Mouse (Mus musculus) kidney, adult 2 months (tissue): ENCODE data around the gene C1qtnf6. TPM values are rescaled to one million over a fixed set of nuclear protein-coding genes. Genes with fewer than 3 reads are reported as not detected.

Source experiments
- DNase-seq: peaks from one replicate; pipeline ENCODE4 v3.0.0; 2021
- H3K27ac ChIP-seq: fragments of 200-500 bp; 2 replicates; pipeline ENCODE4 v1.5.1; 2012; ENCODE audit warnings: low read depth, low read length, control low read depth, inconsistent platforms; ENCODE audit not compliant: insufficient read depth
- H3K27me3 ChIP-seq: fragments of 200-500 bp; replicated peaks from 2 replicates; pipeline ENCODE4 v1.6.1; 2012; ENCODE audit warnings: mild to moderate bottlenecking, moderate library complexity, low read length, inconsistent platforms; ENCODE audit not compliant: control insufficient read depth, insufficient read depth
- H3K36me3 ChIP-seq: fragments of 200-500 bp; 2 replicates; pipeline ENCODE4 v1.6.1; 2012; ENCODE audit warnings: mild to moderate bottlenecking, moderate library complexity, low read length, inconsistent platforms; ENCODE audit not compliant: control insufficient read depth, insufficient read depth
- H3K4me1 ChIP-seq: fragments of 200-500 bp; 2 replicates; pipeline ENCODE4 v1.6.1; 2011; ENCODE audit warnings: low read length; ENCODE audit not compliant: control insufficient read depth, insufficient read depth
- H3K4me3 ChIP-seq: fragments of 200-500 bp; 2 replicates; pipeline ENCODE4 v1.5.1; 2011; ENCODE audit warnings: mild to moderate bottlenecking, low read depth, low read length, control low read depth; ENCODE audit not compliant: insufficient read depth
- CTCF ChIP-seq: fragments of 200-500 bp; conservative IDR thresholded peaks from 2 replicates; pipeline ENCODE4 v1.5.1; 2011; ENCODE audit warnings: low read depth, mild to moderate bottlenecking, control low read depth, low read length, moderate library complexity, mixed read lengths; ENCODE audit not compliant: insufficient read depth, insufficient read length
- POLR2A ChIP-seq: fragments of 200-500 bp; IDR thresholded peaks from one replicate; pipeline ENCODE4 v1.6.1; 2011; ENCODE audit warnings: low read depth, low read length, control low read depth
- WGBS: fragments of 180-500 bp; shearing (Covaris S2); methylation state at CpG from one replicate; pipeline ENCODE4 v1.1.7; 2018; 5-methylcytosine and 5-hydroxymethylcytosine counted together
- polyA plus RNA-seq: library from polyadenylated mRNA; depleted of rRNA; stranded (reverse); fragments of >200 nt; gene quantifications from 2 replicates; pipeline ENCODE4 v1.2.3, GENCODE M21; 2012

Gene C1qtnf6
- polyA plus RNA-seq, 1 experiment: 17.0 TPM

DNA sequence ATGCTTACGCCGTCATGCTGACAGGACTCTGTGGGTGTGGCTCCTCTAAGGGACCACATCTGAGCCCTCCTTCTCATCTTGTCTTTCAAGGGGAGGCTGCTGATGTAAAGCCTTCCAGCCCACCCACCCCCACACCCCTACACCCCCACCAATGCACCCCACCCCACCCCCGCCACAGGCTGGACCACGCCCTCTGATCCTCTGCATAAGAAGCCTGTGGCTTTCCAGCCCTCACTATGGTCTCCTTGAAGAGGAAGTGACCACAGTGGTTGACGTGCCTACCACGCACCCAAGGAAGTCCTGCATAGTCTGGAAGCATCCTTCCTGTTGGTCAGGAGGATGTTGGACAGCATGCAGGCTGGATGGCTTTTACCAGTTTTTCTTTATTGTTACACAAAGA lies 15.5 kb downstream of the C1qtnf6 start:
- H3K4me3 ChIP-seq: no peak overlapping the region
- no peaks in the 10 kb centered on the region for H3K36me3 ChIP-seq
- no peaks in the 10 kb centered on the region for H3K27me3 ChIP-seq
- no peak overlapping the region for H3K27ac ChIP-seq
- no peaks in the 10 kb centered on the region for H3K4me1 ChIP-seq
- 83% methylated on average over 6 of the region's 6 CpGs for WGBS
- DNase-seq: peak; percentile 23
- TF ChIP-seq POLR2A: no peak
- no peak for TF ChIP-seq CTCF

DNA sequence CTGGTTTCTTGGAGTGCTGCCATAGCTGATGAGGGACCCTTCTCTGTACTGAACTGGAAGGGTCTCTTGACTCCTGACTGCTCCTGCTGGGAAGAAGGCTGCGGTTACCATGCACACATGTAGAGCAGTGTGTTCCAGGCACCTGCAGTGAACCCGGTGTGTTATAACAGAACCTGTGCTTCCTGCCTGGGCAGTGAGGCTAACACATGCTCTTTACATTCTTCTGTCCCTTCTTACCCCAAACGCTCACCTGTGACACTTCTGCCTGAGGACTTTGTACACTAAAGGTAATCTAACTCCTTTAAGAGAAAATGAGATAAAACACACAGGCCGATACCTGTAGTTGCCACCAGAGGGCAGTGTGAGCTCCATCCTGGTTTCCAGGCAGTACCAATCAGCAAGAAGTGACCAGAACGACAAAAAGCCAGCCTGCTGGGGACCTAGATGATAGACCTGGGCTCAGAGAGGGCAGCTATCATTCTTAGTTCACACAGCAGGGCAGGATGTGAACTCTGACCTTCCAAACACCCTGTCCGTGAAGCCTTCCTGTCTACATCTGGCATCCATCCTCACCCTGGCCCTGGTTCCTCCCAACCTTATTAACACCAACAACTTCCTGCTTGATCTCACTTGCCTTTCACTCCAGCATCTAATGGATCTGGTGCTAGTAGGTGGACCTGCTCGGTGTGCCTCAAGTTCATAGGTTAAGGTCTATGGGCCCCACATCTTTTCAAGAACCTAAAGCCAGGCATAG lies 16.6 kb downstream of the C1qtnf6 start:
- Histone ChIP-seq H3K4me3 (no peak overlapping the region), H3K27ac (no peak overlapping the region), H3K36me3 (no peaks in the 10 kb centered on the region), H3K4me1 (no peaks in the 10 kb centered on the region), H3K27me3 (no peaks in the 10 kb centered on the region)
- WGBS: 25% methylated on average over 7 of the region's 7 CpGs
- DNase-seq: peak; percentile 82
- TF ChIP-seq POLR2A: no peak
- peak; percentile 92 for TF ChIP-seq CTCF

DNA sequence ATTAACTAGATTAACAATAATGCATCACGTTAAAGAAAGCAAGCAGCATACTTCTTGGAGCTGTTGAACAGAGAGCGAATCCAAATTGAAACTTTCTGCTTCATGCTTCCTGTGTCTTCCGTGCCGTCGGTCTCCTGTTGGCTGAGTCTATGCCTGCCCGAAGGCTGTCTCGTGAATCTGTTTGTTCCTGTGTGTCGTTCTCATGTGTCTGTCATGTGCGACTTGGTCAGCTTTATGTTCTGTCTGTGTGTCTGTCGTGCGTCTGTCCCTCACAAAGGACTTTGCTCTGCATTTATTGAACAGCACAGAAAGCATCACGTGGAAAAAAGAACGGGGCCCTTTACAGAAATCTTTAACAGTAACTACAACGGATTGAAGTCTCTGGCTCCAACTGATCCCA lies 18.2 kb downstream of the C1qtnf6 start:
- WGBS: 70% methylated on average over 14 of the region's 14 CpGs
- no peak overlapping the region for H3K27ac ChIP-seq
- no peak for DNase-seq
- H3K4me1 ChIP-seq: no peaks in the 10 kb centered on the region
- TF ChIP-seq CTCF (no peak), POLR2A (no peak)
- H3K4me3 ChIP-seq: no peak overlapping the region
- H3K36me3 ChIP-seq: no peaks in the 10 kb centered on the region
- H3K27me3 ChIP-seq: no peaks in the 10 kb centered on the region

DNA sequence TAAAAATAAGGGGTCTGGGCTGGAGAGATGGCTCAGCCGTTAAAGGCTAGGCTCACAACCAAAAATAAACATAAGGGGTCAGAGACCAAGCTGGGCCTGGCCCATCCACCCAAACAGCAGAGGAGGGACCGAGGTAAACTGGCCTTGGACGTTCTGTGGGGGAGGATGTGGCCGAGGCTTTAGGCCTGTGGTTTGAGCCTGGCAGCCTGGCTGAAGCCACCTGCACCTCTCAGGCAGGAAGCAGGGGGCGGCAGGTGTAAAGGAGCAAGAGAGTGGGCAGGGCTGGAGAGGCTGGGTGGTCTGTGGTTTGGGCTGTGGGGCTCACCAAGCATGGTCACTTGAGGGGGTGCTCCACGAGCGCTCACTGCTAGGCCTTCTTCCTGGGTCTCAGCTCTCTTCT lies 19.3 kb downstream of the C1qtnf6 start:
- no peaks in the 10 kb centered on the region for H3K27me3 ChIP-seq
- H3K4me3 ChIP-seq: no peak overlapping the region
- no peaks in the 10 kb centered on the region for H3K4me1 ChIP-seq
- H3K27ac ChIP-seq: no peak overlapping the region
- 76% methylated on average over 7 of the region's 7 CpGs for WGBS
- TF ChIP-seq POLR2A (no peak), CTCF (no peak)
- no peaks in the 10 kb centered on the region for H3K36me3 ChIP-seq
- DNase-seq: no peak

DNA sequence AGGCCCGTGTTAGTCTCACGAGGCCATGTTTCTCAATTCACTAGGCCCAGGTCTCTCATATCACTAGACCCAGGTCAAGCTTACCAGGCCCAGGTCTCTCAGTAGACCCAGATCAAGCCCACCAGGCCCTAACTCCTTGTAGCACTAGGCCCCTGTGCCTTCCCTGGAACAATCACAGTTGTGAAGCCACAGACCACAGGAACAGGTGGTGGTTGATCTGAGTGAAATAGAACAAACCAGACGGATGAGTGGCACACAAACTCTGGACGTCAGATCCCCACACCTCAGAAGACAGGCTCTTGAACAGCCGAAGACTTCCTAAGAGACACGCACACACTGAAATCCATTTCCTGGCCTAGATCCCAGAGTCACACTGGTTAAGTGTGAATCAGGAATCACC lies 20.5 kb downstream of the C1qtnf6 start:
- Histone ChIP-seq H3K27ac (no peak overlapping the region), H3K4me1 (no peaks in the 10 kb centered on the region), H3K4me3 (no peak overlapping the region), H3K27me3 (no peaks in the 10 kb centered on the region), H3K36me3 (no peaks in the 10 kb centered on the region)
- no peak for TF ChIP-seq POLR2A
- no peak for TF ChIP-seq CTCF
- WGBS: 81% methylated on average over 6 of the region's 6 CpGs
- DNase-seq: no peak

DNA sequence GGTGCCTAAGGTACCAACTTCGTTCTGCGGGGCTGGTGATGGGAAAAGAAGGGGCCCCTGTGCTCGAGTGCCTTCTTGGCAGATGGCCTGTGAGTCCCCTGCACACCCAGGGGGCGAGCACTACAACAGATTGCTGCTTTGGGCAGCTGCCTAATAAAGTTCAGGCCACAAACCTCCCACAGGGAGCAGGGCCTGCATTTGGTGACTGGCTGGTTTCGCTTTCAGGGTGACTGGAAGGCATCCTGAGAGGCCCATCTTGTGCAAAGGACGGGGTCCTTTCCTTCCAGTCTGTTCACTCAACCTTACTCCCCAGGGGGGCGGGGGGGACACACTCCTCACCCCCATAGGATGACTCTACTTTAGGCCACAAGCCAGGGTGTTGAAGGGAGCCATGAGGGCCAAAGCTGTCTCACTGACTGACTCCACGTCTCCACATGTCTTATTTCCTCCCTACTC lies 21.1 kb downstream of the C1qtnf6 start:
- 73% methylated on average over 8 of the region's 8 CpGs for WGBS
- H3K36me3 ChIP-seq: no peaks in the 10 kb centered on the region
- no peaks in the 10 kb centered on the region for H3K27me3 ChIP-seq
- no peak for DNase-seq
- no peak overlapping the region for H3K4me3 ChIP-seq
- TF ChIP-seq POLR2A (no peak), CTCF (no peak)
- no peak overlapping the region for H3K27ac ChIP-seq
- no peaks in the 10 kb centered on the region for H3K4me1 ChIP-seq

DNA sequence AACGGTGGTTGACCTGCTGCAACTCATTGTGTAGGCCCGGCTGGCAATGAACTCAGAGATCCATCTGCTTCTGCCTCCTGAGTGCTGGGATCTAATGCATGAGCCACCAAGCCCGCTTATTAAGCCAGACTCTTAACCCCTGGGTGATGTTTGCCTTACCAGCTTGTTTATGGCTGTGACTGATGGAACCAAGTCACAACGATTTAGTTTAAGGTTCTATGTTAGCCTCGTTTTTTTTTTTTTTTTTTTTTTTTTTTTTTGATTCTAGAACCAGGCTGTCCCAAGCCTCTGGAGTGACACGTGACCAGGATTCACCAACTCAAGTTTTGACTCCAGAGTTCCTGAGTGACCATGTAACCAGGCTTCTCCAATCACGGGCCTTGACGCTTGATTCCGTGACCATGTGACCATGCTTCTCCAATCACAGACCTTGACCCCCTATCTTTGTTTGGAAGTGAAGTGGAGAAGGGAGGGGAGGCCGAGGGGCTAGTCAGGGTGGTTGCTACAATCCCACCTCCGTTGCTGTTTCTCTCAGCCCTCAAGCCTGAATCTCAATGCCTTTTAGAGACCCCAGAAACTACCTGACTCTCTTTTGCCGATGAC lies 21.8 kb downstream of the C1qtnf6 start:
- H3K4me3 ChIP-seq: no peak overlapping the region
- DNase-seq: no peak
- no peak overlapping the region for H3K27ac ChIP-seq
- WGBS: 73% methylated on average over 12 of the region's 12 CpGs
- H3K36me3 ChIP-seq: no peaks in the 10 kb centered on the region
- H3K27me3 ChIP-seq: no peaks in the 10 kb centered on the region
- H3K4me1 ChIP-seq: no peaks in the 10 kb centered on the region
- TF ChIP-seq POLR2A: no peak
- TF ChIP-seq CTCF: no peak

DNA sequence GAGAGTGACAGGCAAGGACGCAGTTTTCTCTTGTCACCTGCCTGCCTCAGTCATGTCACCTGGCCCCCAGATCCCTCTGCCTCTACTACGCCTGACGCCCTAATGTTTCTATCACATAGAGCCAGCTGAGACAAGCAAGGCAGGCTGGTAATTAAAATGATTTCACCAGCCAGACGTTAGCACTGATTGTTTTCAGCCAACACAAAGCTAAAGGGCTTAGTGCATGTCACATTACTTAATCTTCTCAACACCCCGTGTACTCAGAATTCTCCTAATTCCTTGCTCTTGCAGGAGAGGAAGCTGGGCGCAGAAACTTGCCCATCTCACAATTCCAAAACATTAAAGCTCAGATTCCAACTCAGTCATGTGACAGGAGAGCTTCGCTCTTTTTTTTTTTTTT lies 22.8 kb downstream of the C1qtnf6 start:
- DNase-seq: no peak
- Histone ChIP-seq H3K27me3 (no peaks in the 10 kb centered on the region), H3K36me3 (no peaks in the 10 kb centered on the region), H3K27ac (no peak overlapping the region), H3K4me3 (no peak overlapping the region), H3K4me1 (no peaks in the 10 kb centered on the region)
- TF ChIP-seq CTCF: no peak
- TF ChIP-seq POLR2A: no peak
- 74% methylated on average over 7 of the region's 7 CpGs for WGBS
